In genomic region chr7:29954731-29955130, GRCm38 (mm10) we compare ENCODE assay signal across 8 mouse cellular contexts. TPM values are rescaled to one million over a fixed set of nuclear protein-coding genes. Genes with fewer than 3 reads are reported as not detected.
DNase-seq lines count a peak whose midpoint lies in the region; ATAC-seq and TF ChIP-seq lines count a peak whose summit lies in the region.

No protein-coding gene starts in this region.

- no peak for ATAC-seq in heart, embryonic 16.5 days (replicated peaks; ENCODE audit: extremely low read depth, insufficient read depth, low FRiP score)

- no peaks in the 10 kb centered on the region for H3K27me3 ChIP-seq in heart, embryonic 16.5 days (ENCODE audit: control insufficient read depth, insufficient read depth, low read length)
- no peaks in the 10 kb centered on the region for H3K27me3 ChIP-seq in limb, embryonic 10.5 days (ENCODE audit: low read depth, poor library complexity, severe bottlenecking)

- intact Hi-C loops in gastrocnemius, adult 2 months (cut with DNase I) = loop anchor here (2.0 kb wide), 2 partner anchors 28 to 136 kb away; partner anchors contain the start of genes Gm26920, Zfp566 and Zfp568

- H3K27ac ChIP-seq in gastrocnemius, adult 2 months = peak overlapping the region; percentile 98
- H3K27ac ChIP-seq in heart, embryonic 16.5 days (ENCODE audit: low read length) = no peak overlapping the region
- H3K27ac ChIP-seq in limb, embryonic 10.5 days = peak overlapping the region; percentile 97; the same call in 1 of the 2 replicates

- peak overlapping the region; percentile 92 for H3K9ac ChIP-seq in heart, embryonic 16.5 days (ENCODE audit: low read length)

- peaks cover 8% of the 10 kb centered on the region for H3K4me1 ChIP-seq in heart, embryonic 16.5 days (ENCODE audit: control insufficient read depth, insufficient read depth, low read length)
- H3K4me1 ChIP-seq in limb, embryonic 10.5 days = peaks cover 8% of the 10 kb centered on the region

- H3K36me3 ChIP-seq in heart, embryonic 16.5 days (ENCODE audit: control insufficient read depth, insufficient read depth) = no peaks in the 10 kb centered on the region; the same call in 1 of the 2 replicates
- H3K36me3 ChIP-seq in limb, embryonic 10.5 days = peaks cover 19% of the 10 kb centered on the region

- H3K4me3 ChIP-seq in gastrocnemius, adult 2 months = peak overlapping the region; percentile 94
- peak overlapping the region; percentile 70 for H3K4me3 ChIP-seq in heart, embryonic 16.5 days (ENCODE audit: low read length)
- peak overlapping the region; percentile 78 for H3K4me3 ChIP-seq in limb, embryonic 10.5 days

- H3K4me2 ChIP-seq in heart, embryonic 16.5 days (ENCODE audit: low read depth, low read length) = peak overlapping the region; percentile 81

- 26% methylated on average over 4 of the region's 4 CpGs for whole genome bisulfite sequencing in heart, embryonic 16.5 days
- 30% methylated on average over 4 of the region's 4 CpGs for WGBS in limb, embryonic 10.5 days

- peak; percentile 47 for DNase-seq in gastrocnemius, adult 2 months
- no peak for DNase-seq in gastrocnemius, postnatal 25 days
- peak; percentile 22 for DNase-seq in T-cell, adult 2 months (ENCODE audit: low spot score)
- DNase-seq in embryo, embryonic 11 days = peak; percentile 65
- peak; percentile 64 for DNase-seq in limb, embryonic 10.5 days (ENCODE audit: low spot score)
- peak; percentile 47 for DNase-seq in mesoderm, embryonic 11.5 days (ENCODE audit: low read depth, low spot score)
- DNase-seq in testis, postnatal 10 days (ENCODE audit: low spot score) = peak; percentile 70

- peak; percentile 68 for TF ChIP-seq CTCF in gastrocnemius, adult 2 months (IDR thresholded peaks at IDR 0.05)

- H3K9me3 ChIP-seq in heart, embryonic 16.5 days (replicated peaks; ENCODE audit: control insufficient read depth, low read length) = no peaks in the 10 kb centered on the region
- no peaks in the 10 kb centered on the region for H3K9me3 ChIP-seq in limb, embryonic 10.5 days (replicated peaks)

RNA-seq across cellular contexts. Expression of gene Zfp74, which starts 0.8 kb away (rescaled TPM):
- total RNA-seq in gastrocnemius, adult 2 months (2021) = 1 to 10 TPM; 5.7 to 6.6 TPM
- 1 to 10 TPM; 4.5 to 5.9 TPM for total RNA-seq in gastrocnemius, postnatal 25 days (2021)
- 8.2 and 8.3 TPM in 2 replicates for polyA plus RNA-seq in heart, embryonic 16.5 days (2015; fragmentation: Nextera tagmentation; extraction: Ambion mirVana)
- polyA plus RNA-seq in limb, embryonic 10.5 days (2016; fragmentation: Nextera tagmentation; extraction: Ambion mirVana) = 11.5 and 15.9 TPM in 2 replicates

RNA-seq across cellular contexts. Expression of gene Zfp568, which starts 29.0 kb away (rescaled TPM):
- total RNA-seq in gastrocnemius, adult 2 months (2021) = 10 to 100 TPM; 12.8 to 16.1 TPM
- total RNA-seq in gastrocnemius, postnatal 25 days (2021) = 10 to 100 TPM; 19.1 to 23.4 TPM
- 16.0 and 18.4 TPM in 2 replicates for polyA plus RNA-seq in heart, embryonic 16.5 days (2015; fragmentation: Nextera tagmentation; extraction: Ambion mirVana)
- 35.6 and 37.3 TPM in 2 replicates for polyA plus RNA-seq in limb, embryonic 10.5 days (2016; fragmentation: Nextera tagmentation; extraction: Ambion mirVana)

RNA-seq across cellular contexts. Expression of gene Zfp383, which starts 46.7 kb away (rescaled TPM):
- 1 to 10 TPM; 5.5 to 8.0 TPM for total RNA-seq in gastrocnemius, adult 2 months (2021)
- 1 to 10 TPM; 4.9 to 7.2 TPM for total RNA-seq in gastrocnemius, postnatal 25 days (2021)
- polyA plus RNA-seq in heart, embryonic 16.5 days (2015; fragmentation: Nextera tagmentation; extraction: Ambion mirVana) = 3.0 and 3.2 TPM in 2 replicates
- polyA plus RNA-seq in limb, embryonic 10.5 days (2016; fragmentation: Nextera tagmentation; extraction: Ambion mirVana) = 3.4 and 4.7 TPM in 2 replicates

RNA-seq across cellular contexts. Expression of gene Zfp27, which starts 48.4 kb away (rescaled TPM):
- 1 to 10 TPM; 8.6 to 8.8 TPM for total RNA-seq in gastrocnemius, adult 2 months (2021)
- total RNA-seq in gastrocnemius, postnatal 25 days (2021) = 1 to 10 TPM; 5.8 to 6.3 TPM
- polyA plus RNA-seq in heart, embryonic 16.5 days (2015; fragmentation: Nextera tagmentation; extraction: Ambion mirVana) = 8.5 and 9.6 TPM in 2 replicates
- polyA plus RNA-seq in limb, embryonic 10.5 days (2016; fragmentation: Nextera tagmentation; extraction: Ambion mirVana) = 10.4 and 11.9 TPM in 2 replicates
